Mouse (Mus musculus) kidney, postnatal 0 days (tissue): ENCODE data around the gene Slit3. TPM values are rescaled to one million over a fixed set of nuclear protein-coding genes. Genes with fewer than 3 reads are reported as not detected.

Experiments
- ATAC-seq: fragments of 200-750 bp; cut with Nextera tagmentation; replicated peaks from 2 replicates; pipeline ENCODE4 v1.8.0; 2017; ENCODE audit warnings: low read depth, moderate number of reproducible peaks, moderate TSS enrichment, moderate library complexity; ENCODE audit not compliant: low FRiP score
- DNase-seq: peaks from one replicate; pipeline ENCODE4 v3.0.0-alpha.2; 2016; ENCODE audit warnings: low spot score
- H3K27ac ChIP-seq: fragments of 300-500 bp; sonication (generic); 2 replicates; pipeline ENCODE4 v1.5.1; 2014; ENCODE audit warnings: mild to moderate bottlenecking
- H3K27me3 ChIP-seq: fragments of 300-500 bp; sonication (generic); 2 replicates; pipeline ENCODE4 v1.6.1; 2014; ENCODE audit warnings: low read length, mixed read lengths; ENCODE audit not compliant: insufficient read depth
- H3K36me3 ChIP-seq: fragments of 300-500 bp; sonication (generic); 2 replicates; pipeline ENCODE4 v1.6.1; 2014; ENCODE audit warnings: low read length, mixed read lengths; ENCODE audit not compliant: insufficient read depth
- H3K4me1 ChIP-seq: fragments of 300-500 bp; sonication (generic); replicated peaks from 2 replicates; pipeline ENCODE4 v1.6.1; 2014; ENCODE audit warnings: antibody characterized with exemption, low read length, mixed read lengths; ENCODE audit not compliant: insufficient read depth
- H3K4me2 ChIP-seq: fragments of 300-500 bp; sonication (generic); 2 replicates; pipeline ENCODE4 v1.6.1; 2014; ENCODE audit warnings: mild to moderate bottlenecking, low read length, moderate library complexity, mixed read lengths
- H3K4me3 ChIP-seq: fragments of 300-500 bp; sonication (generic); replicated peaks from 2 replicates; pipeline ENCODE4 v1.5.1; 2014; ENCODE audit warnings: low read depth, low read length
- H3K9ac ChIP-seq: fragments of 300-500 bp; sonication (generic); 2 replicates; pipeline ENCODE4 v1.6.1; 2014; ENCODE audit warnings: low read depth, low read length
- H3K9me3 ChIP-seq: fragments of 300-500 bp; sonication (generic); replicated peaks from 2 replicates; pipeline ENCODE4 v1.6.1; 2016; ENCODE audit warnings: low read length, inconsistent platforms, mixed read lengths
- CTCF ChIP-seq: IDR thresholded peaks from 2 replicates; pipeline ENCODE4 v1.5.1; 2016; ENCODE audit warnings: antibody characterized with exemption, low read depth, mild to moderate bottlenecking, moderate library complexity
- WGBS: fragments of 180-500 bp; shearing (Covaris S2); extraction: QIAGEN DNeasy Blood & Tissue Kit; methylation state at CpG from one replicate; pipeline ENCODE4 v1.1.7; 2014; 5-methylcytosine and 5-hydroxymethylcytosine counted together
- polyA plus RNA-seq: library from polyadenylated mRNA; unstranded; fragments of >200 nt; fragmentation: Nextera tagmentation; extraction: Ambion mirVana; gene quantifications from 2 replicates; pipeline ENCODE4 v1.2.1, GENCODE M21; 2015

Slit3 gene
- polyA plus RNA-seq, 1 experiment from 2014 or later, result 6.6 TPM

DNA sequence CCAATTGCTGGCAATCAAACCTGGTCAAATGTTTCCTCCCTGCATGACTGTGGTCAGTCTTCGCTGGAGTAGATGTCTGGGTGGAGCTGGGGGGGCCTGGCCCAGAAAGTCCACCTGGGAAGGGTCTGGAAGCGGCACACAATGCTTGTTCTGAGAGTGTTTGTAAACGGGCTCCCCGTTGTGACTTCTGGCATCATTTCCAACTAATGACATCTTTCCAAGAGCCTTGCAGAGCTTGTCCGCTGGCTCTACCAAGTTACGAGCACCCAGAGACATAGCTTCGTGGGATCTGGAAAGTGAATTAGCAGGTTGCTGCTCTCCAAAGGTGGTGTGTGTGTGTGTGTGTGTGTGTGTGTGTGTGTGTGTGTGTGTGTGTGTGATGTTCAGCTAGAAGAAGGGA lies 268.3 kb downstream of the Slit3 start:
- Histone ChIP-seq H3K4me3 (no peak overlapping the region), H3K36me3 (no peaks in the 10 kb centered on the region), H3K4me2 (no peak overlapping the region), H3K27me3 (no peaks in the 10 kb centered on the region), H3K9ac (no peak overlapping the region), H3K9me3 (no peaks in the 10 kb centered on the region), H3K27ac (no peak overlapping the region), H3K4me1 (no peaks in the 10 kb centered on the region)
- no peak for DNase-seq
- WGBS, result 85% methylated on average over 7 of the region's 7 CpGs
- no peak for ATAC-seq
- TF ChIP-seq CTCF, result no peak

DNA sequence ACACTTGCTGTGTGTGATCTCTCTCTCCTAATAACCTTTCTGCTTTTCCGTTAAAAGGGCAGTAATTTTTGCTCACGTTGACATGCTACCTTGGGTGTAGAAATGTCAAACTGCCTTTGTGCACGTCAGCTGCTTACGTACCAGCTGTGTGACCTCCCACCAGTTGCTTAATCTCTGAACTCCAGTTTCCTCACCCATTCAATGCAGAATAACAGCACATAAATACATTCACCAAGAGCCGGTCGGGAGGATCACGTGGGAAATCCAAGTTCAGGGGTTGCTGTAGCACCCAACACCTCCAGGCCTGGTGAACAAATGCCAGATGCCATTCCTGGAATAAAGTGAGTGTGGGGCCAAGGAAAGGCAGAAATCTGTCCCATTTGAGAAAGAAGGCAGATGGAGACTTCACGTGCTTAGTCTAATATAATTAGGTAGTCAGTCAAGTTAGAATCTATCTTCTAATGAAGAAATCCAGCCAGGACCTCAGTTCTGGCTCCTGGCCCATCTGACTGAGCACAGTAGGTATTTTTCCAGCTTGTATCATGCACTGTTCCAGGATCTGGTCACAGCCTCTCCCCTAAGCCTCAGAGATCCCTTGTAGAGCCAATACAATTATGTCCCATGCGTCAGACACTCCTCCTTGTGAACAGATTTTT lies 268.9 kb downstream of the Slit3 start:
- H3K27me3 ChIP-seq, result no peaks in the 10 kb centered on the region

DNA sequence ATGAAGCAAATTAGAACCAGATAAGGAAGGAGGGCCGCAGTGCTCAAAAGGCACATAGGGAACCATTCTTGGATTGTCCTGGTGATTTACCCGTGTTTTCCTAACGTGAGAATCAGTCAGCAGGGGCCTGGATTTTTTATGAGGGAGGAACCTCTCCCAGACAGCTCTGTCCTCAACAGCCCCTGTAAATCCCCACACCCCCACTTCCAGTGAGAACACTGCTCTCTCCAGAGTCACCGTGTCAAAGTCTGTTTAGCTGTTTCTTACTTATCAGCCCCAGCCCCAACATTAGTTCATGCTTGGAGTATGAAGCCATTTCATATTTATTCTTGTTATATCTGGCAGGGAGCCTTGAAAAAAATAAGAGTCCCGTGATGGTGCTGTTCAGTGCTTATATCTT lies 272.8 kb downstream of the Slit3 start:
- DNase-seq (no peak), ATAC-seq (no peak)
- Histone ChIP-seq H3K27ac (no peak overlapping the region), H3K36me3 (no peaks in the 10 kb centered on the region), H3K27me3 (no peaks in the 10 kb centered on the region), H3K9ac (no peak overlapping the region), H3K4me2 (no peak overlapping the region), H3K4me1 (no peaks in the 10 kb centered on the region), H3K4me3 (no peak overlapping the region), H3K9me3 (no peaks in the 10 kb centered on the region)
- 27% methylated on average over 5 of the region's 5 CpGs for WGBS
- no peak for TF ChIP-seq CTCF

More for the DNA sequence above, 268.9 kb downstream of the Slit3 start:
- Histone ChIP-seq H3K36me3 (no peaks in the 10 kb centered on the region), H3K4me1 (no peaks in the 10 kb centered on the region), H3K9ac (no peak overlapping the region), H3K27ac (no peak overlapping the region), H3K4me2 (no peak overlapping the region), H3K9me3 (no peaks in the 10 kb centered on the region), H3K4me3 (no peak overlapping the region)
- ATAC-seq (no peak), DNase-seq (no peak)
- 62% methylated on average over 9 of the region's 9 CpGs for WGBS
- TF ChIP-seq CTCF, result no peak

DNA sequence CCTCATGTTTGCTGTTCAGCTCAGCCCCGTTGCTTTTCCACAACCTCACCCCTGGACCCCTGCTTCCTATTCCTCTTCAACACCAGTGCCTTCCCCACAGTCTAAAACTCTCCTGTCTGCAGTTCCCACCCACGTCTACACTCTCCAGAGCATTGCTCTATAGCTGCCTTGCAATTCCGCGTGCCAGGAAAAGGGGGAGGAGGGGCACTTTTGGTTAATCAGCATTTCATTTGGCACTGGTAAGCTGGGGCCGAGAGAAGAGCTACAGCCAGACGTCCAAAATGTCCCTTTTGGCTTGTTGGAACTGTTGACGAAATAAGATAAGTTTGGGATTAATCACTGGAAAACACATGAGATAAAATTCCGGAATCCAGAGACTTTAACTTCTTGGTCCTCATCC lies 274.4 kb downstream of the Slit3 start:
- 40% methylated on average over 8 of the region's 8 CpGs for WGBS
- Histone ChIP-seq H3K4me1 (no peaks in the 10 kb centered on the region), H3K9ac (no peak overlapping the region), H3K36me3 (no peaks in the 10 kb centered on the region), H3K4me2 (no peak overlapping the region), H3K27me3 (no peaks in the 10 kb centered on the region), H3K9me3 (no peaks in the 10 kb centered on the region), H3K27ac (no peak overlapping the region), H3K4me3 (no peak overlapping the region)
- DNase-seq (no peak), ATAC-seq (no peak)
- no peak for TF ChIP-seq CTCF

DNA sequence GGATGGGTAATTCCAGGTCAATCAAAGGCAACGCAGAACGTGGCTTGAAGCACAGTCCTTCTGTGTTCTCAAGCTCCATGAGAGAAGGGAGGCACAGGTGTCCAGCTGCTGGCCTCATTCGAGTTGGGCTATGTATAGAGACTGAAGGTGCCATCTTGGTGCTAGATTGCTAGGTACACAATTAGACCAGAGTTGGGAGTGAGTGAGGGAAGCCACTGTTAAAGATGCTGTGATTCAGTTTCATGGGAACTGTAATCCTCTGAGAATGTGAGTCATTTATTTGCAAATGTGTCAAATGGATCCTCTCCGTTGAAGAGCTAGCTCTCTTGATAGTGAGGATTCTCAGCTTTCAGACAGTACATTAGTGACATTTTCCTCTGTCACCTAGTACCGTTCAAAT lies 277.3 kb downstream of the Slit3 start:
- Histone ChIP-seq H3K27ac (no peak overlapping the region), H3K9me3 (no peaks in the 10 kb centered on the region), H3K4me2 (no peak overlapping the region), H3K4me3 (no peak overlapping the region), H3K9ac (no peak overlapping the region), H3K4me1 (no peaks in the 10 kb centered on the region), H3K27me3 (no peaks in the 10 kb centered on the region), H3K36me3 (no peaks in the 10 kb centered on the region)
- no peak for ATAC-seq
- TF ChIP-seq CTCF, result no peak
- DNase-seq, result no peak
- WGBS, result 70% methylated on average over 5 of the region's 5 CpGs

DNA sequence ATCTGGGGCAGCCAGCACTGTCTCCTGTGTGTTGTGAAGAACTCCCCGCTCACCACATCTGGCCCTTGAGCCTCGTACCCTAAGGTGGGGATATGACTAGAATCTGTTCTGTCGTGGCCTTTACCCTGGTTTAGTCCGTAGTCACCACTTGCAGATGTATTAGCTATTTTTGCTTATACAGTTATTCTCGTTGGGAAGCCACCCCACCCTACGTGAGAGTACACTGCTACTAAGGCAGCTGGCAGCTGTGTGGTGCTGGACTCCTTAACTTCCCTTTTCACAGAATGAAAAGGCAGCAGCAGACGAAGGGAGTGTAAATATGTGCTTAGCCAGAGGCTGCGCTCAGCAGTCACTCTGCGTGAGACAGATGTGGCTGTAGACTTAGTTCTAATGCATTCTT lies 282.5 kb downstream of the Slit3 start:
- Histone ChIP-seq H3K27me3 (no peaks in the 10 kb centered on the region), H3K4me3 (no peak overlapping the region), H3K27ac (no peak overlapping the region), H3K36me3 (no peaks in the 10 kb centered on the region), H3K9me3 (no peaks in the 10 kb centered on the region), H3K4me2 (no peak overlapping the region), H3K9ac (no peak overlapping the region), H3K4me1 (peaks cover 11% of the 10 kb centered on the region)
- ATAC-seq (no peak), DNase-seq (no peak)
- 92% methylated on average over 9 of the region's 9 CpGs for WGBS
- no peak for TF ChIP-seq CTCF

DNA sequence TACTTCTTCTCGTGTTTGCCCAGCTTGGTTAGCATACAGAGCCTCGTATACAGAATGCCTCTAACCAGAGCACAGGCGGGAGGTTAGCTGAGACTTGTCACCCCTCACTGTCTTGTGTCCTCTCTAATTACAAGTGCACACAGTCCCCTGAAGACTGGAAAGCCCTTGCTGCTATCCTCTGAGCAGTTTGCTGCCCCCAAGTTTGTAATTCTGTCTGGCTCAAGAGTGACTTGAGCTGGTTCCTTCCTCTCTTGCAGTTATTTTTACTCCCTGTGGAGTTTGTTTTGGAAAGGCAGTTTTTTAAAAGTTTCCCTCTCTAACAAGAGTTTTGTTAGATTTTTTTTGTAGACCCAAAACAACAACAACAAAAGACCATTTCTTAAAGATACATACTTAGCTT lies 285.0 kb downstream of the Slit3 start:
- Histone ChIP-seq H3K4me1 (peaks cover 11% of the 10 kb centered on the region), H3K9me3 (no peaks in the 10 kb centered on the region), H3K27ac (no peak overlapping the region), H3K4me2 (no peak overlapping the region), H3K9ac (no peak overlapping the region), H3K27me3 (no peaks in the 10 kb centered on the region), H3K4me3 (no peak overlapping the region), H3K36me3 (no peaks in the 10 kb centered on the region)
- WGBS, result 42% methylated on average over 3 of the region's 3 CpGs
- TF ChIP-seq CTCF, result 0 out of 2 replicates have a peak, but pooled peaks have one; percentile 4
- no peak for ATAC-seq
- DNase-seq, result peak; percentile 60
